Mouse (Mus musculus) CH12.LX (cell line): ENCODE measurements around the gene Ryr3. TPM values are rescaled to one million over a fixed set of nuclear protein-coding genes. Genes with fewer than 3 reads are reported as not detected.
A peak's percentile ranks its signal among the peaks of the same experiment; 100 is the strongest.

Experiments used
- DNase-seq: peaks from one replicate; pipeline ENCODE4 v3.0.0-alpha.2; 2013; ENCODE audit errors: extremely low read depth
- H3K27ac ChIP-seq: 2 replicates; pipeline ENCODE4 v1.5.1; 2012; ENCODE audit warnings: low read depth, mild to moderate bottlenecking, control low read depth, moderate library complexity; ENCODE audit not compliant: insufficient read depth
- H3K27me3 ChIP-seq: replicated peaks from 2 replicates; pipeline ENCODE3; 2012; ENCODE audit warnings: inconsistent platforms
- H3K36me3 ChIP-seq, 2 experiments: replicated peaks in 1 of 2; 2 replicates each; pipeline versions ENCODE3 to v1.6.1; 2012; ENCODE audit warnings: inconsistent platforms in 1 of 2, low read length in 1 of 2, mild to moderate bottlenecking in 1 of 2, mixed read lengths in 1 of 2, moderate library complexity in 1 of 2; ENCODE audit not compliant: control insufficient read depth in 1 of 2, insufficient read depth in 1 of 2
- H3K4me1 ChIP-seq, 2 experiments: 2 replicates each; pipeline ENCODE4 v1.6.1; 2012; ENCODE audit warnings: inconsistent platforms in 1 of 2, moderate library complexity in 1 of 2; ENCODE audit not compliant: insufficient read depth in 2 of 2, control insufficient read depth in 1 of 2
- H3K4me2 ChIP-seq: 2 replicates; pipeline ENCODE4 v1.6.1; 2012; ENCODE audit warnings: low read depth, mild to moderate bottlenecking, control low read depth; ENCODE audit not compliant: poor library complexity, insufficient read depth, severe bottlenecking
- H3K4me3 ChIP-seq, 3 experiments: fragments of 150-350 bp in 1 of 3; sonication (generic) in 1 of 3; replicated peaks in 1 of 3; 2 replicates each; pipeline versions ENCODE3 to v1.5.1; 2011 to 2012; ENCODE audit warnings: low read depth in 2 of 3, low read length in 2 of 3, mild to moderate bottlenecking in 2 of 3, moderate library complexity in 2 of 3, control low read depth in 1 of 3, improper control_type of control experiment in 1 of 3, inconsistent platforms in 1 of 3, mixed read lengths in 1 of 3; ENCODE audit not compliant: poor library complexity in 1 of 3
- H3K79me2 ChIP-seq: replicated peaks from 2 replicates; pipeline ENCODE4 v1.6.1; 2012; ENCODE audit warnings: mild to moderate bottlenecking, moderate library complexity; ENCODE audit not compliant: control insufficient read depth, poor library complexity, insufficient read depth, severe bottlenecking; ENCODE audit errors: extremely low read depth
- H3K9ac ChIP-seq: 2 replicates; pipeline ENCODE4 v1.6.1; 2012; ENCODE audit warnings: low read depth, mild to moderate bottlenecking, control low read depth, moderate library complexity; ENCODE audit not compliant: insufficient read depth
- H3K9me3 ChIP-seq: replicated peaks from 2 replicates; pipeline ENCODE3; 2012; ENCODE audit warnings: low read length, inconsistent platforms, mixed read lengths
- BHLHE40 ChIP-seq: IDR thresholded peaks from 2 replicates; pipeline ENCODE4 v1.6.1; 2011; ENCODE audit warnings: mild to moderate bottlenecking, low read depth, low read length, improper control_type of control experiment
- CHD2 ChIP-seq: IDR thresholded peaks from 2 replicates; pipeline ENCODE4 v1.6.1; 2011; ENCODE audit warnings: low read length, improper control_type of control experiment
- CTCF ChIP-seq, 2 experiments: IDR thresholded peaks in 1 of 2; conservative IDR thresholded peaks in 1 of 2; 2 replicates each; pipeline ENCODE4 v1.5.1; 2011 to 2012; ENCODE audit warnings: low read depth in 2 of 2, low read length in 2 of 2, improper control_type of control experiment in 1 of 2, inconsistent platforms in 1 of 2, mild to moderate bottlenecking in 1 of 2, moderate library complexity in 1 of 2
- EP300 ChIP-seq: IDR thresholded peaks from 2 replicates; pipeline ENCODE4 v1.6.1; 2011; ENCODE audit warnings: low read length, improper control_type of control experiment
- GABPA ChIP-seq: IDR thresholded peaks from 2 replicates; pipeline ENCODE4 v1.6.1; 2012; ENCODE audit warnings: low read depth, low read length, improper control_type of control experiment, inconsistent platforms; ENCODE audit not compliant: insufficient replicate concordance
- HCFC1 ChIP-seq: IDR thresholded peaks from 2 replicates; pipeline ENCODE4 v1.6.1; 2012; ENCODE audit warnings: low read depth, mild to moderate bottlenecking, inconsistent platforms, low read length, improper control_type of control experiment
- IRF4 ChIP-seq: IDR thresholded peaks from 2 replicates; pipeline ENCODE4 v1.6.1; 2014; ENCODE audit warnings: low read depth, mild to moderate bottlenecking, inconsistent platforms, low read length, improper control_type of control experiment
- JUN ChIP-seq: IDR thresholded peaks from 2 replicates; pipeline ENCODE4 v1.6.1; 2011; ENCODE audit warnings: low read depth, mild to moderate bottlenecking, low read length, improper control_type of control experiment, moderate library complexity; ENCODE audit not compliant: insufficient read depth
- KAT2A ChIP-seq: IDR thresholded peaks from 2 replicates; pipeline ENCODE4 v1.6.1; 2012; ENCODE audit warnings: low read length, improper control_type of control experiment, inconsistent platforms; ENCODE audit not compliant: insufficient replicate concordance
- MAX ChIP-seq: IDR thresholded peaks from 2 replicates; pipeline ENCODE4 v1.6.1; 2011; ENCODE audit warnings: low read length, improper control_type of control experiment
- MXI1 ChIP-seq: IDR thresholded peaks from 2 replicates; pipeline ENCODE4 v1.6.1; 2011; ENCODE audit warnings: mild to moderate bottlenecking, low read depth, low read length, improper control_type of control experiment
- PAX5 ChIP-seq: IDR thresholded peaks from 2 replicates; pipeline ENCODE4 v1.6.1; 2012; ENCODE audit warnings: low read length, inconsistent platforms, mixed read lengths
- POLR2A ChIP-seq: IDR thresholded peaks from 2 replicates; pipeline ENCODE4 v1.6.1; 2011; ENCODE audit warnings: low read depth, mild to moderate bottlenecking, improper control_type of control experiment, low read length
- RAD21 ChIP-seq: IDR thresholded peaks from 2 replicates; pipeline ENCODE4 v1.6.1; 2011; ENCODE audit warnings: low read depth, mild to moderate bottlenecking, low read length, improper control_type of control experiment, moderate library complexity
- RCOR1 ChIP-seq: conservative IDR thresholded peaks from 2 replicates; pipeline ENCODE4 v1.6.1; 2012; ENCODE audit warnings: low read depth, mild to moderate bottlenecking, inconsistent platforms, low read length, improper control_type of control experiment
- SMC3 ChIP-seq: IDR thresholded peaks from 2 replicates; pipeline ENCODE4 v1.6.1; 2011; ENCODE audit warnings: low read depth, low read length, improper control_type of control experiment
- UBTF ChIP-seq: IDR thresholded peaks from 2 replicates; pipeline ENCODE4 v1.6.1; 2012; ENCODE audit warnings: low read depth, mild to moderate bottlenecking, inconsistent platforms, low read length, improper control_type of control experiment, moderate library complexity
- ZC3H11A ChIP-seq: IDR thresholded peaks from 2 replicates; pipeline ENCODE4 v1.6.1; 2012; ENCODE audit warnings: low read depth, mild to moderate bottlenecking, inconsistent platforms, low read length, improper control_type of control experiment
- ZKSCAN1 ChIP-seq: IDR thresholded peaks from 2 replicates; pipeline ENCODE4 v1.6.1; 2012; ENCODE audit warnings: low read depth, inconsistent platforms, low read length, improper control_type of control experiment, borderline replicate concordance
- ZNF384 ChIP-seq: IDR thresholded peaks from 2 replicates; pipeline ENCODE4 v1.6.1; 2012; ENCODE audit warnings: low read depth, low read length, improper control_type of control experiment, inconsistent platforms
- dilution Hi-C: fragments of 300-500 bp; cut with MboI; formaldehyde crosslinking; loops from 2 replicates; pipeline ENCODE4 v1.14.3; 2020; ENCODE audit warnings: low sequenced_read_pairs; ENCODE audit not compliant: extremely low pct_unique_long_range_greater_than_20kb, extremely low pct_ligation_motif_present
- in situ Hi-C: fragments of 300-500 bp; cut with MboI; formaldehyde crosslinking; loops from 3 replicates; pipeline ENCODE4 v1.14.3; 2019; ENCODE audit warnings: low sequenced_read_pairs, low pct_ligation_motif_present, low pct_unique_long_range_greater_than_20kb, mixed read lengths
- polyA plus RNA-seq: library from polyadenylated mRNA; unstranded; fragments of >175 nt; gene quantifications from 2 replicates; pipeline ENCODE4 v1.2.1, GENCODE M21; 2012; ENCODE audit warnings: low read depth; ENCODE audit not compliant: insufficient read length
- total RNA-seq, 2 experiments: library from RNA; depleted of rRNA; stranded (reverse); fragments of 300-350 nt in 1 of 2; fragments of >200 nt in 1 of 2; gene quantifications; 2 replicates each; pipeline ENCODE4 v1.2.3; 2012 to 2014

Gene Ryr3
- total and polyA plus RNA-seq, 3 experiments, result 0.08 to 0.40 (median 0.16) TPM

DNA sequence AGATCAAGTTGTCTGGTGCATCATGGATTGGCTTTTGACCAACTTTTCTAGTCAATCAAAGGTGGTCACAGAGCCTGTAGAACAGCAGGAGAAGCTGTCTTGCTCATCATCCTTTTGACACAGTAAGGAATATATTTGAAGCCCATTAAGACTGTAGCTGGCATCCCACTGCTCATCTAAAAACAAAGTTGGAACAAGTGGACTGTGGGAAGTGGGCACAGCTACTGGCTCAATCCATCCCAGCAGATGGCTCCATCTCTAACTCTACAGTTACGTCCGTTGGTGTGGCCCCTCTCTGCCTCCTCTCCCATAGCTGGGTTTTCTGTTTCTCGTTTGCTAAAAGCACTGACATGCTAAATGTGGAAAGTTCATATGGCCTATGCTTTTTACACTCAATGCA lies 400.9 kb downstream of the Ryr3 start:
- no peak overlapping the region for H3K9ac ChIP-seq
- H3K79me2 ChIP-seq, result no peaks in the 10 kb centered on the region
- dilution Hi-C loops, result no loop called here
- H3K4me2 ChIP-seq, result no peak overlapping the region
- no peaks in the 10 kb centered on the region for H3K27me3 ChIP-seq
- in situ Hi-C loops, result no loop called here
- no peak for DNase-seq
- H3K4me3 ChIP-seq, result no peak overlapping the region
- H3K4me1 ChIP-seq, result no peaks in the 10 kb centered on the region
- H3K36me3 ChIP-seq, result no peaks in the 10 kb centered on the region
- TF ChIP-seq RAD21, result no peak
- TF ChIP-seq PAX5, result no peak
- no peak for TF ChIP-seq IRF4
- TF ChIP-seq MXI1, result no peak
- no peak for TF ChIP-seq SMC3
- no peak overlapping the region for H3K27ac ChIP-seq
- no peaks in the 10 kb centered on the region for H3K9me3 ChIP-seq

DNA sequence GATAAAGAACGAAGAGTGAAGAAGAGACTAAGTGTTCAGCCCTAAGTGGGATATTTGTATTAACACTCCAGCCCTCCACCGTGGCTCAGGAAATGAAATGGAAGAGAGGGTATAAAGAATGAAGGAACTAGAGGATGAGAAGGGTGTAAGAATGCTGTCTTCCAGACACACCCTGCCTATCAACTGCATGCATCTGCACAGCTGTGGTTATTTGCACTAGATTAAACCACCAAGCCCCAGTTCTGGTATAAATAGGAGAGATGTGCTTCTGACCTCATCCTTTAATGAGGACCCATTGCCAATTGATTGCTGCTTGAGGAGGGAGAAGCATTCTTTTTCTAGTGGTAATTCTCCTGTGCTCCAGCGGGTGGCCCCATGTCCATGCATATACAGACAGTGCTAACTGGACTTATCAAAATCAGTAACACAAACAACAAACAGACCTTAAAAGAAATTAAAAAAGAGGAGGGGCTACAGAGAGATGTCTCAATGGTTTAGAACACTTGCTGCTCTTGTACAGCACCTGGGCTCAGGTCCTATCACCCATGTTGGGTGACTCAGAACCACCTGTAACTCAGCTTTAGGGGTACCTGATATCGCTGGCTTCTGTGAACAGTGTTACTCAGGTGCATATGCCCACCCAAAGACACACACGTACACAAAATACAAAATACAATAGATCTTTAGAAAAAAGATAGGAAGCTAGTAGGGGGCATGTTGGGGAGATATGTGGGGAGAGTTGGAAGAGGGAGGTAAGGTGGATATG lies 404.1 kb downstream of the Ryr3 start:
- Histone ChIP-seq H3K4me1 (no peaks in the 10 kb centered on the region), H3K36me3 (no peaks in the 10 kb centered on the region), H3K79me2 (no peaks in the 10 kb centered on the region), H3K27ac (no peak overlapping the region), H3K4me3 (no peak overlapping the region), H3K9me3 (no peaks in the 10 kb centered on the region), H3K27me3 (no peaks in the 10 kb centered on the region), H3K9ac (no peak overlapping the region), H3K4me2 (no peak overlapping the region)
- TF ChIP-seq ZC3H11A (no peak), CHD2 (no peak), ZKSCAN1 (no peak), HCFC1 (no peak), MAX (no peak), EP300 (no peak), BHLHE40 (no peak), ZNF384 (no peak), KAT2A (no peak), CTCF (conservative IDR thresholded peaks at IDR 0.05 in 1 of 2, IDR thresholded peaks at IDR 0.05 in 1 of 2; ENCODE audit: low read depth in 2 of 2, low read length in 2 of 2) (peak; percentile 35 to 61; a peak in 3 of 4 replicates), UBTF (no peak), SMC3 (peak; percentile 42), RCOR1 (no peak), JUN (no peak), RAD21 (peak; percentile 71), POLR2A (no peak), GABPA (no peak)
- DNase-seq, result peak; percentile 27
- in situ Hi-C loops (no loop called here), dilution Hi-C loops (no loop called here)
